Mouse (Mus musculus) adrenal gland, postnatal 36 days (tissue): Measurements from ENCODE around the gene Zfp60. TPM values are rescaled to one million over a fixed set of nuclear protein-coding genes. Genes with fewer than 3 reads are reported as not detected.

Experiments
- DNase-seq, 2 experiments: peaks; one replicate each; pipeline ENCODE4 v3.0.0; 2021; ENCODE audit warnings: mixed read lengths in 1 of 2
- long read RNA-seq, 2 experiments: library from polyadenylated mRNA; stranded (forward); transcript quantifications; one replicate each; pipeline ENCODE4 v2.0.0; 2021; ENCODE audit warnings: borderline sequencing depth in 2 of 2
- total RNA-seq, 2 experiments: library from RNA; stranded (reverse); gene quantifications; 2 replicates each; pipeline ENCODE4 v1.2.3; 2021

Gene Zfp60
- total RNA-seq: 10 to 100 TPM; 13.2 to 14.5 TPM
- long read RNA-seq, experiment 1, full-length matches to known transcripts: 1 of 5 reads
- long read RNA-seq, experiment 1, partial matches to known transcripts: 2 of 5 reads
- long read RNA-seq, experiment 1, other reads (novel, unspliced or antisense): 2 of 5 reads
- long read RNA-seq, experiment 2, partial matches to known transcripts: 0 of 2 reads
- long read RNA-seq, experiment 2, other reads (novel, unspliced or antisense): 2 of 2 reads

DNA sequence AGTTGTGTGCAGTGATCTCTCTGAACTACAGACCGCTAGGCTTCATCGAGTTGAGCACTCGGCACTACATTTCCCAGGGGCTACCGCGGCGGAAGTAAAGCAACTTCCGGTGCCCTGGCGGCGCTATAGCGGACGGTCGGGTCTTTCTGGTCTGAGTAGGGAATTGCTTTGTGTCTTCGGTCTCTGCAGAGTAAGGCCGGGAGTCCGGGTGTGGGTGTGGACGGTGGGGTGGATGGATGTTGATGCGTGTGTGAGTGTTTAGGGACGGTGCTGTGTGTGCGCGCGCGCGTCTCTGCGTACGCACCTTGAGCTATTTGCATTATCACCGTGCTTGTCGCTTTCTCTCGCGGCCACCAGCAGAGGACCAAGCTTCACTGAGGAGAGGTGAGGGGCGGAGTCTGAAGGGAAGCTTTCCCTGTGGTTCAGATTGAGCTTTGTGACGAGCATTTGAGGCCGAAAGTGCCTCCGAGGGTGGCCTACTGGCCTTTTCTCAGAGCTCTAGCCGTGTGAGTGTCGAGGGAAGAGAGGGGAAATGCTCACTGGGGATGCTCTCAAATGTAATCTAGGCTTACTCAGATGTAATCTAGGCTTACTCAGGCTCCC is at the start of gene Zfp60:
Gene Zfp60, plus strand, starts transcription at position 109 of the 603 bp plus-strand sequence.
- DNase-seq: peak; percentile 87 to 90

DNA sequence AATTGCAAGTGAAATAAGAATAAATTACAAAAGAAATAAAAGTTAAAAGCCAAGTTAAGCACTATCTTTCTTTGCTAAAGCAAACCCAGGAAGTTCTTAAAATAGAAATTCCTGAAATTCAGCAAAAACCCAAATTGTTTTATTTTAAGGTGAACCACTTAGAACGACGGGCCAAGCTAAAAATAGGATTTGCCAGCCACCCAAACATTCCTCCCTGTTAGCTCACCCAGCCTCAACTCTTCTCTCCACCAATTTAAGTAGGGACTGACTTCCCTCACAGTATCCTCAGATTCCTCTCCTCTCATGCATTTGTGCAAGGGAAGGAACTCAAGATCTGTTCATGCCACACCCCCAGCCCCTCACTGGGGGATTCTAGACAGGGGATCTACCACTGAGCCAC is 48.0 kb upstream of the Zfp60 start:
- DNase-seq: no peak

- no peak for DNase-seq
Observed at GRCm38 (mm10) chr7:27685220-27685619, 46.0 kb upstream of the Zfp60 start.

DNA sequence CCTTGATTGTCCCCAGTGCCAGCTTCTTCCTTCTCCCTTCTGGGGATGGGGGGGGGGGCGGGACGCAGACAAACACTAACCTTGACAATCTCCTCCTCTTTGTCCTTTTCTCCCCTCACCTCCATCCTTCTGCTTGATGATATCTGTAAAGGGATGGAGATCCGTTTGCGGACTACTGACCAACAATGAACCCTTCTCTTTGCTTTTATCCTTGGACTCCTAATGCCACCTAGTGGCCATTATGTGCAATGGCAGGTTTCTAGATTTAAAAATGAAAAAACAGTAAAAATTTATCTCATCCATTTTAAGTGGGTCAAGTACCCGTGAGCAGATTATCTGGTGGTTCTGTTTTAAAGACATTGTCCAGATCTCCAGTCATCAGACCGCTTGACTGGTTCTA is 45.5 kb upstream of the Zfp60 start:
- DNase-seq: no peak

DNA sequence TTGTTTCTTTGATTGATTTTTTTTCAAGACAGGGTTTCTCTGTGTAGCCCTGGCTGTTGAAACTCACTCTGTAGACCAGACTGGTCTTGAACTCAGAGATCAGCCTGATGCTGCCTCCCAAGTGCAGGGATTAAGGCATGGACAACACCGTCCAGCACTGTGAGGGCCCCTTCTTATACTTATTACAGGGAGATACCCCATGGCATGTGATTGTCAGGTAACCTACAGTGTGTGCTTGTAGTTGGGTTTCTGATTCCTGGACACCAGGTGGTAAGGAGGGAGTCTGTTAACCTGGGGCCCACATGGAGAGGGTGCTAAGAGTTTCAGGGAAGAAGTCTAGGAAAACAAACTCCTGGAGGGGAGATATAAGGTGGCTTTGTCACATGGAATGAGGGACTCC is 44.1 kb upstream of the Zfp60 start:
- no peak for DNase-seq

DNA sequence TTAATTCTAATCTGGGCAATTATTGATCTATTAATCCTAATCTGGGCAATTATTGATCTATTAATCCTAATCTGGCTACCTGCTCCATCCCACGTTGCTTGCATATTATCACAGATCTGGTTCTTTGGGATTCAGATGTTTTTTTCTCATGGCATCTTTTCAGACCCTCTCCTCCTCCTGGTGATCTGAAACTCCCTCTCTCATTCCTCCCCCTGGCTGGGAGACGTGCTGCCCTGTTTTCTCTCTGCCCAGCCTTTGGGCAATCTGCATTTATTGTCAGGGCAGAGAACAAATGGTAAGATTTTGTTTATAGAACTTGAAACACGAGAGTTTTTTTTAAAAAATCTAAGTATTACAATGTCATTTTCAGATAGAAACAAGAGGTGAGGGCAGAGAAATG is 43.4 kb upstream of the Zfp60 start:
- no peak for DNase-seq

DNA sequence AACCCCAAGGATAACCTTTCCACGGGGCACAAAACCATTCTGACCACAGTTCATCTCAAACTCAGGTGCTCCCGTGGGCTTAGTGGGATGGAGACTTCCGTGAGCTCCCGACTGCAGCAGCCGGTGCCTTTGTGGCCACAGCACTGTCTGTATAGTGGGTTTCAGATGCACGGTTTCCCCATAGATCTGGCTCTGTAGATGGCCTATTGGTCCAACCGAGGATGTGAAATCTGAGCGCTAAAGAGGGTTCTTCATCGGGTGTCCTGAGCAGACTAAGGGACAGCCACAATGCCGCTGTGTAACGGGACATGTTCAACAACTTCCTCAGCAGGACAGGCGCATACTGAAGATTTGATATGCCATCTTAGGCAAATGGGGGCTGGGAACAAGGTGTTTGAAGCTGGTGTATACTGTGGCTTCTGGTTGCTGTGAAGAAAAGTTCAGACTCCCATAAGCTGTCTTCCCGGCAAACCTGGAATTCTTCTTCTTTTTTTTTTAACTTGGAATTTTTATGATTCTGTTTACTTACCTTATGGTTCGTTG is 42.9 kb upstream of the Zfp60 start:
- DNase-seq: no peak

GRCm38 (mm10) chr7:27688815-27689612 is 42.2 kb upstream of the Zfp60 start, which contains the start of gene Zfp607b:
Gene Zfp607b, plus strand, starts transcription at chr7:27689340.
- DNase-seq: peak; percentile 93

GRCm38 (mm10) chr7:27691076-27691475 is 40.1 kb upstream of the Zfp60 start:
- DNase-seq: peak; percentile 22 to 31

DNA sequence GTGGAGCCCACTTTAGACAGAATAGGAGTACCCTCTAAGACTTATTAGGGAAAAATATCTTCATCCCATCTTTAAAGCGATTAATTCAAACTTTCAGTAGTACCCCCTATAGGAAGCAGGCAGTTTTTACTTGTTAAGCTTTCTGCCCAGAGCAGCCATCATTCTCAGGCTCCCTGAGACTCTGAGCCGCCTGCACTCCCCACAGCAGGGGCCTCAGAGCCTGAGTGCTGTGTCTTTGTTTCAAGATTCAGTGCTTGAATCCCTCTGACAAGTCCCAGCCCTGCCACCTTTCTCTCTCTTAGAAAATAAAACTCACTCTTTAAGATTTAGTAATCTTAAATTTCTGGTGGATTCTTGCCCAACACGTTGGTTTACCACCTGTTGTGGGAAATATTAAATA is 34.5 kb upstream of the Zfp60 start:
- DNase-seq: no peak

DNA sequence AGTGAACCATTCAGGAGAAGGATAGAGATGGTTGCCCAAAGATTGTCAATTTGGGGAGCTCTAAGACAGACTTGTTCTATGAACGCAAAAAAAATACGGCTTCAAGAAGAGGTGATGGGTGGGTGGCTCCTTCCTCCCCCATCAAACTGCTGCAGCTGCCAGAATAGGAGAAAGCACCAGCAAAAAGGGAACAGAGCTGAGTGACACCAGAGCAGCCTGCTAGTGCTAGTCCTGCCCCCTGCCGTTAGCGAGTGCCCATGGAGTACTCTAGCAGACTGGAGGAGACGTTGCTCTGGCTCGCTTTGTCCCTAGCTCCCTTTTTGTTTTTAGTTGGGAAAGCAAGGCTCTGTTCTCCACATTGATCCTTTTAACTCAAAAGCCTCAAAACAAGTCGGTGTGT is 20.8 kb upstream of the Zfp60 start:
- no peak for DNase-seq

DNA sequence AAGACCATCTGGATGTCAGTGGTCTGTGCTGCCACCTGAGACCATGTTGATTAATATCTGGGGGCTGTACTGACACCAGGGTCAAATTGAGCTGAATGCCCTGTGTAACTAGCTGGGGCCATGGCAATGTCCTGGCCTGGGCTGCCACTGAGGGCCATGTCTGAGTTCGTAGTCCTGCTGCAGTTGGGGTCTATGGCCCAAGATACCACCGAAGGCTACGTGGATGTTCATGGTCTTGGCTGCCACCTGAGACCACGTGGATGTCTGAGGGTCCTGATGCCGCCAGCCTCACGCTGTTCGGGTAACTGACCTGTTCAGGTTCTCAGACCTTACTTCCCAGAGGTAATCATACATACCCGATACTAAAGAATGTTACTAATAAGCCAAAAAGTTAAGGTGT is 9.2 kb upstream of the Zfp60 start:
- DNase-seq: no peak

- peak; percentile 22 to 34 for DNase-seq
Observed at GRCm38 (mm10) chr7:27725566-27726538, 5.3 kb upstream of the Zfp60 start.

GRCm38 (mm10) chr7:27727471-27727870 is 3.7 kb upstream of the Zfp60 start:
- DNase-seq: no peak

GRCm38 (mm10) chr7:27731946-27732345 is 757 bp downstream of the Zfp60 start:
- DNase-seq: no peak

DNA sequence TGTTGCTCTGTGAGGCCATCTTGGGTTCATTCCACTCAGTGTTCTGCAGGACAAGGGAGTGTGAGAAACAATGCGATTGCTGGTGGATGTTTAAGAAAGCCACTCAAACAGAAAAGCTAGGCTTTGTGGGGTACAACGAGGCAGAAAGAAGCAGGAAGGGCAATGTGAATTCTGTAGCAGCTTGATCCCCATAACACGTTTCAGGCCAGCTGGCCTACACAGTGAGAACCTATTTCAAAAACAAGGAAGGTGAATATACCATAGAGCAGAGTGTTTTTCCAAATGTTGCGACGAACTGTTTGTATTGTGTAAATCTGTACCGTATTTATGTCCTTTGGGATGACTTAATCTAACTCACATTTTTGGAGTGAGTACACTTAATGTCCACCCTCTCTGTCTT is 1.3 kb downstream of the Zfp60 start:
- no peak for DNase-seq

- DNase-seq: no peak
Observed at GRCm38 (mm10) chr7:27735457-27735856, 4.3 kb downstream of the Zfp60 start.

DNA sequence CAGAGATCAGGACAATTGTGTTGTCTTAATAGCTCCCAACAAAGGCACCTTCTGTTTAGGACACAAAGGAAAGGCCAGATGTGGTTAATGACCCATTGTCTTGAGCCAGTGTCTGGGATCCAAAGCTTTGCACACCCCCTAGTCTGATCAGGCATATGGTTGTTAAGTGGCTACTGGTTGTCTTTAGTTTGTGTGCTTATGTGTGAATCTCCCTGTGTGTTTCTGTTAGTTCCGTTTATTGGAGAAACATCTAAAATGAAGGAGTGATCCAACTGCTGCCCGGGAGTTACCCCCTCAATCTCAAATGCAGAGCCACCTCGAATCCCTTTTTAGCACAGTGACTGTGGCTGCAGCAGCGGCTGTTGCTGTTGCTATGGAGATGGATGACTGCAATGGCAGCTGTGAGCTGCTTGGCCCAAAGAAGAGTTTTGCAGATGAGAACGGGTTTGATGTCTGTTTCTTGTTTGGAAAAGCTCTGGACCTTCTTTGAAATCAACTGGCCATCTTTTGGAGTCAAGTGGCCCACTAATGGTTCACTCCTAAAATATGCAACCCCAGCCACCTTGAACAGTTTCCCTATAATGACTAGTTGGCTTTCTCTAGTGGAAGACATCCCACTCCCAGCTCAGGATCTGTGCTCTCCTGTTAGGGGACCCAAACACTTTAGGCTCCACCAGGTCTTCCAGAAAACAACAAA is 25.3 kb downstream of the Zfp60 start:
- no peak for DNase-seq

DNA sequence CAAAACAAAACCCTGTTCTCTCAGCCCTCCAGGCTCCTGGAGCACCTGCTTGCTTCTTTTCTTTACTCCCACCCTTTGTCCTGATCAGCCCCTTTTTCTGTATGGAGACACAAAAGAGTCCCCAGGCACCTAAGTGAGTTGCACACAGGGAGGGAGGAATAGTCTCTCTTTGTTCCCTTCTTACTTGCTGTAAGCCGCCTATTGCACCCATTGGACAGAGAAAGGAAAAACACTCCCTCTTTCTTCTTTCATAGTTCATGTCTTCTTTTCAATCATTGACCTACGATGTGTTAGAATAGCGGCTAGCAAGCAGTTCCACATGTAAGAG is 25.8 kb downstream of the Zfp60 start:
- DNase-seq: no peak

GRCm38 (mm10) chr7:27765176-27765886 is 34.1 kb downstream of the Zfp60 start:
- DNase-seq: no peak

DNA sequence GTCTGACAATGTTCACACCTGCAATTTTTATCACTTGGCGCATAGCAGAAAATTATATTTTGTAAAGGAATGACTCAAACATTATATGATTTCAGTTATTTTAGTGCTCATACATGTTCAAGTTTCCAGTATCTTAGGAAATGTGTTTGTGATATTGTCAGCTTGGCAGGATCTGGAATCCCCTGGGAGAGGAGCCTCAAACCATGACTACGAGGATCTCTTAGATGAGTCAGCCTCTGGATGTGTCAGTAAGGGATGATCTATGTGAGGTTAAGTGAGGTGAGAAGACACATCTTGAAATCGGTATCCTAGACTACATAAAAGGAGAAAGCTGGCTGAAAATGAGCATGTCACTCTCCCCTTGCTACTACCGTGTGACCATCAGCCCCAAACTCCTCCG is 58.1 kb downstream of the Zfp60 start:
- DNase-seq: no peak
